Mouse (Mus musculus) hematopoietic stem cell, adult 5-6 weeks (primary cell): ENCODE data around the gene Mad1l1. TPM values are rescaled to one million over a fixed set of nuclear protein-coding genes. Genes with fewer than 3 reads are reported as not detected.

Source experiments
- ATAC-seq, 2 experiments: fragments of 125-278 bp in 1 of 2; replicated peaks in 1 of 2; 2 replicates each; pipeline ENCODE4 v1.8.0; 2016 to 2017; ENCODE audit warnings: inconsistent platforms in 2 of 2, mild to moderate bottlenecking in 2 of 2, moderate number of reproducible peaks in 2 of 2, low read depth in 1 of 2, moderate TSS enrichment in 1 of 2; ENCODE audit not compliant: low FRiP score in 2 of 2, poor library complexity in 2 of 2, severe bottlenecking in 2 of 2, insufficient read depth in 1 of 2, low TSS enrichment in 1 of 2
- total RNA-seq: library from RNA; stranded (forward); fragments of 172-1452, 232-1000 nt; gene quantifications from 2 replicates; pipeline ENCODE4 v1.2.3, GENCODE M21; 2017

The Mad1l1 gene
- total RNA-seq, 1 experiment from 2014 or later, result 70.7 TPM

DNA sequence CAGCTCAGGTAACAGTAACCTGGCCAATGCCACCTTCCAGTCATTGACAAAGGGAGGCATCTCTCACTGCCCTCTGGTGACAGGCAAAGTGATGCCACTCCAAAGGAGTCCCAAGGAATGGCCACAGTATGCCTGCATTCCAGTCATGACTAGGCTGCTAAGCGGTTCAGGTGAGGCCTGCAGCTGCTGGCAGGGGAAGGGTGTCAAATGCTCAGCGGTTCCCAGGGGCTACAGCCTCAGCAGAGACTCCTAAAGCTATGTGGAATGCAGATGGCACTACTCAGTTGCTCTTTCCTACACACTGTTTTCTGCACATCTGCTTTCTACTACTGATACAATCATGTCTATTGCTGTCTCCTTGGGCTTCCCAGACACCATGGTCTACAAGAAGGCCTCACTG, 73.3 kb downstream of the Mad1l1 start:
- ATAC-seq, result no peak

DNA sequence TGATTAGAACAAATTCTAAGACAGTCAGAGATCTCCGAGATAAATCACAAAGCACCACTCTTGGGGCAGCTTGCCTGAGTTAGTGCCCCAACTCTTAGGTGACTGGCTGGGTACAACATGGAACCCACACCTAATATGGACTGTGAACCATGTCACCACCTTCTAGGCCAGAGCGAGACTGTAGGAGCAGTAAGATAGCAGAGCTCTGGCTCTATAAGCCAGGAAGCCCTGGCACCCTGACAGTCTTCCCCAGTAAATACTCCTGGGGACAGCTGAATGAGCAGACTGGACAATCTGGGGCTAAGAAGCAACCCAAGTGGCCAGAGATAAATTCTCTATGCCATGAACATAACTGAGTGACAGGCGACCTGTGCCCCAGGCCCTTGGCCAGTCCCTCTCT, 81.1 kb downstream of the Mad1l1 start:
- no peak for ATAC-seq

DNA sequence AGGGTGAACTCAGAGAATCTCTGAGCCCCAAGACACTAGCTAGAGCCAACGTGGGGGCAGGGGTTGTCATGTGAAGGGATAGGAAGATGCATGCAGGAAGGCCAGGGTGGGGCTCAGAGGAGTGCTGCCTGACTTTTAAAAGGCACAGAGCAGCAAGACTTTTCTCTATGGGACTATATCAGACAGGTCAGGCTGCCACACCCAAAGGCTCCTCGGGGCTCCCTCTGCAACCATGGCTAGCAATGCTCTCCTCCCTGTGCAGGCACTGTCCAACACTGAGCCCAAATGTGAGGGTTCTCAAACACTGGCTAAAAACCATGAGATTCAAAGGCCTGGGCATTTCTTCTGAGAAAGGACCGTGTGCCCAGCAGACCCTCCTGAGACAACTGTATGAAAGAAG, 82.5 kb downstream of the Mad1l1 start:
- ATAC-seq, result no peak

DNA sequence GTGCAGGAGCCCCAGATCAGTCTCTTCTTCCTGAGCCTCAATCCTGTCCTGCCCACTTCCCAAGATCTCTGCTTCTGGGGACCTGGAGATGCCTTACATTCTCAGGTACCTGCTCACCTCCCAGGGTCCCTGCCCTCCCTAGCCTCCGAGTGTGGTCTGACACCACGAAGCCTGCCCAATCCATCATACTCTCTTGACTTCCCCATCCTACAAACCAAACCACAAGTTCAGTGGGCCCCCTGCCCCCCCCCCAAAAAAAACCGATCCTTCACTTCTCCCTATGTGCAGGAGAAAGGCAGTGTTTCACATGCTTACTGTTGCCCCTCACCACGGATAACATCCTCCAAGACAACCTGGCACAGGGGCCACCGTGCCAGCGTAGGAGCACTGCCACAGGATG, 90.5 kb downstream of the Mad1l1 start:
- peak in 1 of 2 experiments; percentile 39; a peak in 2 of 4 replicates for ATAC-seq

DNA sequence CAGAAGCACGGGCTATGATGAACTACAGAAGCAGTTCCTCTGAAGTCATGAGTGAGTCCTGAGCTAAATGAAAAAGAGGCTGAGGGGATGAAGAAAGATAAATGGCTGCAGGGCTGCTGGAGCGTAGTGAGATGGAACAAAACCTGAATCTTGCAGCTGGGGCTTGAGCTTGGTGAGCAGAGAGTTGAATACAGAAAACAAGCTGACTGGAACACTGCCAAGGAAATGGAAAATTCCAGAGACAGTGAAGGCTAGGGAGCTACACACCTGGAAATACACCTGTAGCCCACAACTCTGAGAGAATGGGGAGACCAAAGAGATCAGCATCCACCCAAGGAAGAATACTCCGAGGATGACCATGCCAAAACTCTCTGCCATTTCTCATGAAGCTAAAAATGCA, 93.0 kb downstream of the Mad1l1 start:
- no peak for ATAC-seq

DNA sequence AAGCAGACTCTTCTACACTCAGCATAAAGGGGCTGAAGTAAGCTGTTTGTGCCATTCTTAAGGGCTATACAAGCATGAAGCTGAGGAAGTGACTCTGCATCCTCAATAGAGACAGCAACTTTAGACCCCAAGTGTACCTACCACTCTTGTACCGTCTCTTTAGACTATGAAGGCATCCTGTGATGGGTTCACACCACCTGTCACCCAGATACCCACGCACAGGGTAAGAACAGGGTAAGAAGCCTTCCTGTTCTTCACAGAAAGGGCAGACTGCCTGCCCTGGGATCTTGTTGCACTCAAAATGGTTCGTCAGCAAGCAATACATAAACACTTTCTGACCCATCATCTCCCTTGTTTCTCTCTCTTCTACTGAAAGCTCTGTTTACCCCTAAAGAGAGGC, 94.5 kb downstream of the Mad1l1 start:
- no peak for ATAC-seq

DNA sequence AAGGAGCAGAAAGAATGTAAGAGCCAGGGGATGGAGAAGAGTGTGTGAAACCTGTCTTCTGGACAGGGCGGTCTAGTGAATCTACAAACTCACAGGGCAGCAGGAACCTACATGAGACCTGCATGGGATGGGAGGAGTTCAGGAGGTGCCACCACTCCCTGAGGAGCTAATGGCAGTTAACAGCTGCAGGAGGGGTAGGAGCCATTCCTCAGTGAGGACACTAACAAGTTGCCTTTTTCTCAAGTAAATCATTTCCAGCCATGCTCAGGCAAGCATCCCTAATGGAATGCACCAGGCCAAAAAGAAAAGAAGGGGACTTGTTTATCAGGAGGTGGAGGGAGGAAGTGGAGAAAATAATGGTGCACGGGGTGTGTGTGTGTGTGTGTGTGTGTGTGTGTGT, 95.5 kb downstream of the Mad1l1 start:
- ATAC-seq, result no peak

DNA sequence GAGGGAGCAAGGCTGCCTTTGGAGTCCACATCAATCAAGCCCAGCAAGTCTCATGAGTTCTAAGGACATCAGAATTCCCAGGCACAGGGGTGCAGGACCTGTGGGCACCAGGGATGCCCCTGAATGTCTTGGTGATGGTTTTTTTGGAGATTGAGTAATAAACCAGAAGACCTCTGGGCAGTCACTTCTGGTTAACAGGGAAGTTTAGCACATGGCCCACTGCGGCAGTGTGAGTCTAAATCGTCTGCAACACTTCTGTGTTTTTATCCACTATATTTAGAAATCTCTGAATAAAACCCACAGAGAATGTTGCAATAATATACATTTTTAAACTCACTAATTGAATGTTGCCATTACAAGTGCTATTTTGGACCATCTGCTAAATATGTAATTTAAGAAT, 96.2 kb downstream of the Mad1l1 start:
- ATAC-seq, result no peak

DNA sequence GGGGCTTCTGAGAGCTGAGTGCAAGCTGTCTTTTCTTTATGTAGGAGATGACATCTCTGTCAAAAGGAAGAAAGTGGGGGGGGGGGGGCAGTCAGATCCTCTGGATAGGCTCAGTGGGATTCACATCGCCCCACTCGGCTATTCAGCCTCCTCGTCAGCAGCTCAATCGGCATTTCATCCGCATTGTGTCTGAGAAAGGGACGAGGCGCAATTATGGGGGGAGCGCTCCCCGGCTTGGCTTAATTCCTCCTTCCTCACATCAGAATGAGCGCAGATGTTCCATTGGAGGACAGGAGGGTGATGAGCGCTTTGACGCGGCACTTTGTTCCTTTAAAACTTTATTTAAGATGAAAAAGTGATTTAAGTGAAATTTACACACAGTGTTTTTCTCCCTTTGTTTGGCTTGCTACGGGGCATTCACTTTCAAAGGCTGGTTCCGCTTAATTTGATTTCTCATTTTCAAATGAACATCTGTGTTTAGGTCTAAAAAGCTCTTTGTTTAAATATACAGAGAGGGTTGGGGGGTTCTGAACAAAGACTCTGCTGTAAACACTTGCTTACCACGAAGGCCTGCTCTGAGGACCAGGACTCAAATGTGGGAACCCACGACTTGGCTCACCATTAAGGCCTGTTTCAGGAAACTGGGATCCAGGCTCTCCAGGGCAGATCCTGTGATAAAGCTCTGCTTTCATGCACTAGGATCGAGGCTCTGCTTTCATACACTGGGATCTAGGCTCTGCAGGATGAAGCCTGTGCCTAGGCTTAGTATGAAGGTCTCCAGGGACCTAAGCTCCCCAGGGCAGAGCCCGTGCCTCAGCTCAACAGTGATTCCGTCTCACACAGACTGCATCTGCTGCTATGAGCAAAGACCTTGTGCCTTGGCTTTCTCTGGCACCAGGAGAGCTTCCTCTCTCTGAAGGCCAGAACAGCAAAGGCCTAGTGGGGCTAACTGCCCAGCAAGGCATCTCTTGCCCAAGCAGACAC, 98.0 kb downstream of the Mad1l1 start:
- ATAC-seq, result no peak

DNA sequence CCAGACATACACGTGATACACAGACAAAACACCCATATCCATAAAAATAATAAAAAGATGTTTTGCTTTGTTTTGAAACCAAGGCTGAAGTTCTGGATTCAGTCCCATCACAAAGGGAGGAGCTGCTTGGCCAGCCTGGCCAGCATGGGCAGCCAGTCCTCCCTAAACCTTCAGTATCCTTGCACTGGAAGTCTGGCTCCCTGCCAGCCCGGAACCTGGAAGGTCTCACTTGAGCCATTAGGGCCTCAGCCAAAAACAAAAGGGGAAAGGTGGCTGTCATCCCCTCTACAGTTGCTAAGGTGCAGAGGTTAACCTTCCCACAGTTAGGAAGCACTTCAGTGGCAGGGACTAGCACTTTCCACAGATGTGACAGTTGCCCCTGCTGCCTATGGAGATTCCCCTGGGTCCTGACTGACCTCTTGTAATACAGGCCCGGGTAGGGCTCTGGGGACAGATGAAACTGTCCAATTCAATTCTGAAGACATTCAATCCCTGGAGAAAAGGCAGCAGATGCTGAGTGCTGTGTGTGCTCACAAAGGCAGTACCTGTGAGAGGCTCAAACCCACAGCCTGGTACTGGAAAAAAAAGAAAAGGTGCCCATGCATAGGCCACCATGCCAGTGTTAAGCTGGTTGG, 100.2 kb downstream of the Mad1l1 start:
- ATAC-seq, result no peak

DNA sequence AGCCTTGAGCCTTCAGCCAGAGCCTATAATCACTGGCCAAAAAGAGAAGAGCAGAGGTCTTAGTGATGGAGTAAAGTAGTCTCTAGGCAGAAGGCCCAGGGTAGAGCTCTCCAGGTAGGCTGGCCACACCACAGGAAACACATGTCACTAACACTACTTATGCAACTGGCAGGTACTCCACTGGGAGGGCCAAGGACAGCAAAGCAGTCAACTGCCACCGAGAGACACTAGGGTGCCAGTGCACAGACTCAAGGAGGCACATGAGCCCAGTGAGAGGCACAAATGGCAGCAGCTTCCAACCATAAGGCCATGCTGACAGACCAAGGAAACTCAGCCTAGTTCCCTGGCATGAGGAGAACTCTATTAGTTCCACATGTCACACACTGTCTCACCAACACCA, 102.1 kb downstream of the Mad1l1 start:
- no peak for ATAC-seq

DNA sequence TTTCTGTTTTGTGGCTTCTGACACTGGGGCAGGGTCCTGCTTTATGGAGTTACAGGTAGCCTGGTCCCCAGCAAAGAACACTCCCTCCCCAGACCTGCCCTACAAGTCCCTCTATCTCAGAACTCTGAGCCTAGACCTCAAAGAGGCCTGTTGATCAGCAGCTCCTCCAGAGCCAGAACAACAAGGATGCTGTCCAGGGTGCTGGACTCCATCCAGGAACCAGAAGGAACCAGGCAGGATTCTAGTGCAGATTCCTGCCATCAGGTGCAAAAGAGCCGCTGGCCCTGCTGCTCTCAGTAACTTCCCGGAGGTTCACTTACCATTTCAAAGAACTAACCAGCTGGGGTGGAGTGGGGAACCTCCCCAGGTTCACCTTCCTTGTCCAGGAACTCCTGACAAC, 103.5 kb downstream of the Mad1l1 start:
- ATAC-seq, result no peak

DNA sequence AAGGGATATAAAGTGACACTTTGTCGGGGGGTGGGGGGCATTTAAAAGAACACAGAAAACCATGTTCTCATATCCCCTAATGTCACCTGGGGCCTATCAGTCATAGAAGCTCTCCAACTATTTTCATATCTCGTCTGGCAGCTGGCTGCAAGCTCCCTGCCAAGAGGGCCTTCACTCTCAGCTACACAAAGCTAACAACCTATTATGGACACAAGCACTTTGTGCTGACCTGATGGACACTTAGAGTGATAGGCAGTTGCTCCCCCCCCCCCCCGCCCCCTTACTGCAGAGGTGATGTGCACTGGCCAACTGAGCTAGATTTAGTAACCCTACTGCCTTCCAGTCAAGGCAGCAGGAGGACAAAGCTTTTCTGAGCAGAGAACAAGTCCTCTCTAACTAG, 104.3 kb downstream of the Mad1l1 start:
- ATAC-seq, result no peak

DNA sequence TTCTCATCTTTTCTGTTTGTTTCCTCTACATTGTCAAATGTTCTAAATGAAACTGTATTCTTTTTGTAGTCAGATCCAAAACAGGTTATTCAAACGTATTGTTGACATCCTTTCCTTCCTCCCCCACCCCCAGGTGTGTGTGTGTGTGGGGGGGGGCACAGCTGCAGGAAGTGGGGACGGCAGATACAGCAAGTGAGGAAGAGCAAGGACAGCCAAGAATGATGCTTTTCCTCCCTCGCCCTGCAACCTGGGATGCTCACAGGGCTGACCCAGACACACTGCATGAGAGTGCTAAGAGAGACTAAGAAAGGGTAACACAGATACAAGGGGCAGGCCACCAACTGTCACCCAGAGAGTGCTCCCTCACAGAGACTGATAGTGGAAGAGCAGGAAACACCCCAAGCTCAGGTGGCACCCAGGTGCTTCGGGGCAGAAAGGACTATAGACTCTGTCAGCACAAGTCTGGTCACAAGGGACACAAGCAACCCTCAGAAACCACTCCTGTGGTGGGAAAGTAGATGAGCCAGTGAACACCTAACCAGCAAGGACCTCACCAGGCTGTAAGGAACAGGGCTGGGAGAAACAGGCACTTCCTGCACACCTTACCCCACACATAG, 105.8 kb downstream of the Mad1l1 start:
- no peak for ATAC-seq

DNA sequence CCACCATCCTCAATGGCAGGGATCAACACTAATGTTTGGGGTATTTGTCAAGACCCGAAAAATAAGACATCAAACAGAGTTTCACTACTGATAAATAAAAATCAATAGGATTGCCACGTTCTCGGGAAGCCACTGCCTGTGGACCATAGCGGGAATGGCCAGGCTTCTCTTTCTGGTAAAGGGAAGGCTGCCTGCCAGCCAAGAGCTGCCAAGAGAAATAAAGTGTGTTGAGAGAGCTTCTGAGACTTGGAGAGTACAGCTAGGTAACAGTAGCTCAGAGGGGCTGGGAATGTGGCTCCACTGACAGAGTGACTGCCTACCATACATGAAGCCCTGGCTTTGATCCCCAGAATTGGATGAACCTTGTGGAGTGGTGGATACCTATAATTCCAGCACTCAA, 108.4 kb downstream of the Mad1l1 start:
- ATAC-seq, result no peak

DNA sequence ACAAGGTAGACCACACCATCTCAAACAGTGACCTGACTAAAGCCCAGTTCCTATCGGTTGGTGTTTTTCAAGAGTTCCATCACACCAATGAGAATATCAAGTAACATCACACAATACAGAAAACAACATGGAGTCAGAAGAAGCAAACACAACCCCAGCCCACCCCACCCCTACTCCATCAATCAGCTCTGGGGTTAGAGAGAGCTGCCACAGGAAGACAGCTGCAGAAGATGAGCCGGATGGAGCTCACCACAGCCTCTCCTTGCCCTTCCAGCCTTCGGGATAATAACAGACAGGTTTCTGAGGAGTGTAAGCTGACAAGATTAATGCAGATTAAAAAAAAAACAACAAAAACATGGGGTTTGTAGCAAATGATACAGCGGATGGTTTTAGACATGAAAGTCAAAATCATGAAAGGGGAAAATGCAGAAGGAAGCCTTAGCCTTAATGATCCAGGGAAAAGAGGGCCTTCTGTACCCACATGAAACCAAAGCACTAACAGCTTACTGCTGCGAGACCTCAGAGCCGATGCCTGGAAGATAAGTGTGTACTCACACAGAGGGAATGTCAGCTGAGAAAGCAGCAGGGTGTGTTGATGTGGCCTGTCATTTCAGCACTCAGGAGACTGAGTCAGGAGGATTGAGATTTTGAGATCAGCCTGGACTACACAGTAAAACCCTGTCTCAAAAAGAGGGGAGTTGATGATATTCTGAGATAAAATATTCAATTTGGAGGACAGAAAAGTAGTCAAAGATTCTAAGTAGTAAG, 110.8 kb downstream of the Mad1l1 start:
- ATAC-seq, result no peak

DNA sequence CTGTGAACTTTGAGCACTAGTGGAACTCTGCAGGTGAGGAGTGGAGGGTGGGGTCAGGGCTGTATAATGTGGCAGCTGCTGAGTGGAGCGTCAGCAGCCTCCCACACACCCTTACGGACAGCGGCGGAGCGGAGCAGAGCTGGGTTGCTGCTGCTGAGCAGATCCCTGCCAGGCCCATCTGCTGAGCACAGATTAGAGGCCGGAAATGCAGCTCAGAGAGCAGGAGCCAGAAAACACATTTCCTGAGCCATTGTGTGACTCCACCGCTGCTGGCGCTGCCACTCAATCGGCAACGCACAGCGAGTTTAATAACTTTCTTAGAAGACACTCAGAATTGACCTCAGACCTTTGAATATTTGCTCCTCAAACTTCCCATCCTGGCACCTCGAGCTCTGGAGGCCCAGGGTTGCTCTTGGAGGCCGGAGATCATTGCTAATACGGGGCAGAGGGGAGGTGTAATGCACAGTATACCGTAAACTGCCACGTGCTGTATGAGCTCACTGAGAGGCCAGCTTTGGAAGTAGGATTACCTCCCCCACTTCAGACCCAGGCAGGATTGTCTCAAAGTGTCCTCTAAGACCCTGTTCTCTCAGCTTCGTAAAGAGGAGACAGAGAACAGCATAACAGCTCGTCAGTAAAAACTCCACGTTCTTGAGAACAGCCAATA, 112.5 kb downstream of the Mad1l1 start:
- peak; percentile 90 to 94 for ATAC-seq
